In the genomic region with DNA sequence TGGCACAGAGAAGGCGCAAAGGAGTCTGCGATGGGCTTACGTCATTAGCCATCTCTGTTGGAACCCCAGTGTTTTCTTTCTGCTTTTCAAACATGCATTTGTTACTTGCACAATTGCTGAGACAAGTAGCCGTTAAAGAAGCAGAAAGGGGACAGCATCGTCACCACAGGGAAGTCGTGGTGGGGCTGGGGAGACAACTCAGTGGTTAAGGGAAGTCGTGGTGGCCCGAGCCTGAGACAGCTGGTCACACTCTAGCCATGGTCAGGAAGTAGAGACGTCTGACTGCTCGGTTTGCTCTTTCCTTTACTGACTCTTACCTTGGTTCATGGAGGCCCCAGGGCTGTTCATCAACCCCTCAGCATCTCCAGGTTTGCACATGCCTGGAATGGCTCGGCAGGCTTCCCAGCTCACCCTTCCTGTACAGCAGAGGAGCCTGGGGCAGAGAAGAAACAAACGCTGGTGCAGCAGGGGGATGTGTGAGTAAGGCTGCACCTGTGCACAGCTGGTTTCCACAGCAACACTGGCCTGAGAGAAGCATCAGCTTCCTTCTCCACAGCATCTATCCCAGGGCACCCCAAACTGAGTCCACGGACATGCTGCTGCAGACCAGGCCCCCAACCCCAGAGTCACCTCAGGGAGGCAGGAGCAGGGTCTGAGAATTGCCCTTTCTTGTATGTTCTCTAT, we compare ENCODE assay signal across 10 mouse cellular contexts.
DNase-seq lines count a peak whose midpoint lies in the region.
"Had no signal": no experiment of that assay in that cellular context is flagged by ENCODE, and none has a peak within 500 bp of the region (broad histone marks: within the 10 kb centered on the region; RNA-seq: fewer than 3 reads in every experiment).

No protein-coding gene starts in this region.

- peak; percentile 51 for DNase-seq in layer of hippocampus, adult 11-12 months (ENCODE audit: low spot score)
- DNase-seq in layer of hippocampus, postnatal 36 days: no peak
- peak; percentile 64 to 67 for DNase-seq in spleen, postnatal 36 days (ENCODE audit: low spot score in 2 of 2)
- DNase-seq in spleen, adult 12 weeks (ENCODE audit: low spot score): no peak
- peak; percentile 54 to 56 for DNase-seq in monocyte, adult 2 months (ENCODE audit: low read depth in 1 of 2, low spot score in 2 of 2)
- DNase-seq in embryo, embryonic 10 days (ENCODE audit: low spot score): no peak
- DNase-seq in frontal cortex, postnatal 25 days (ENCODE audit: low spot score in 2 of 2): no peak
- DNase-seq in cerebellum, adult 11 months: no peak
- DNase-seq: heart, postnatal 4 days; kidney, postnatal 25 days had no signal

Comparison
In these comparisons a context has a peak if more than half of its experiments do, and no peak if none do; other contexts are left out.
1. DNase-seq: peak in layer of hippocampus, adult 11-12 months (single experiment), spleen, postnatal 36 days (2 of 2) and monocyte, adult 2 months (2 of 2); none in layer of hippocampus, postnatal 36 days (0 of 2), spleen, adult 12 weeks (single experiment), embryo, embryonic 10 days (single experiment), frontal cortex, postnatal 25 days (0 of 2) and cerebellum, adult 11 months (single experiment).